Mouse (Mus musculus): ENCODE results near the gene 4930563M21Rik.

GRCm38 (mm10) chr9:55938618-55938985 lies 71.7 kb downstream of the 4930563M21Rik start:
- no peak for TF ChIP-seq CTCF (IDR thresholded peaks at IDR 0.05; ENCODE audit: extremely low read depth, insufficient read depth, low read length)
- no peak for TF ChIP-seq POLR2A (IDR thresholded peaks at IDR 0.05; ENCODE audit: extremely low read depth, insufficient read depth, low read length)
